Mouse (Mus musculus) heart, postnatal 14 days (tissue): ENCODE data around the gene Fbxo21. TPM values are rescaled to one million over a fixed set of nuclear protein-coding genes. Genes with fewer than 3 reads are reported as not detected.

Experiments
- DNase-seq, 2 experiments: peaks; one replicate each; pipeline ENCODE4 v3.0.0; 2021 to 2022
- intact Hi-C: fragments of 180-260 bp; cut with DNase I; formaldehyde crosslinking; loops from one replicate; pipeline ENCODE4 v1.15.1; 2025
- long read RNA-seq, 2 experiments: library from polyadenylated mRNA; stranded (forward); transcript quantifications; one replicate each; pipeline ENCODE4 v2.0.0; 2021
- total RNA-seq, 2 experiments: library from RNA; stranded (reverse); gene quantifications; 2 replicates each; pipeline ENCODE4 v1.2.3; 2021

The Fbxo21 gene
- total RNA-seq = 10 to 100 TPM; 40.4 to 41.3 TPM
- long read RNA-seq, experiment 1, transcript Fbxo21-201 (12 exons, 3,883 nt) = major isoform, 60 of 101 reads
- long read RNA-seq, experiment 1, transcript Fbxo21-206 (12 exons, 3,959 nt) = minor isoform, 19 of 101 reads
- long read RNA-seq, experiment 1, partial matches to known transcripts = 13 of 101 reads
- long read RNA-seq, experiment 1, other reads (novel, unspliced or antisense) = 9 of 101 reads
- long read RNA-seq, experiment 2, transcript Fbxo21-206 (12 exons, 3,959 nt) = minor isoform, 14 of 102 reads
- long read RNA-seq, experiment 2, transcript Fbxo21-201 (12 exons, 3,883 nt) = major isoform, 72 of 102 reads
- long read RNA-seq, experiment 2, partial matches to known transcripts = 10 of 102 reads
- long read RNA-seq, experiment 2, other reads (novel, unspliced or antisense) = 6 of 102 reads

DNA sequence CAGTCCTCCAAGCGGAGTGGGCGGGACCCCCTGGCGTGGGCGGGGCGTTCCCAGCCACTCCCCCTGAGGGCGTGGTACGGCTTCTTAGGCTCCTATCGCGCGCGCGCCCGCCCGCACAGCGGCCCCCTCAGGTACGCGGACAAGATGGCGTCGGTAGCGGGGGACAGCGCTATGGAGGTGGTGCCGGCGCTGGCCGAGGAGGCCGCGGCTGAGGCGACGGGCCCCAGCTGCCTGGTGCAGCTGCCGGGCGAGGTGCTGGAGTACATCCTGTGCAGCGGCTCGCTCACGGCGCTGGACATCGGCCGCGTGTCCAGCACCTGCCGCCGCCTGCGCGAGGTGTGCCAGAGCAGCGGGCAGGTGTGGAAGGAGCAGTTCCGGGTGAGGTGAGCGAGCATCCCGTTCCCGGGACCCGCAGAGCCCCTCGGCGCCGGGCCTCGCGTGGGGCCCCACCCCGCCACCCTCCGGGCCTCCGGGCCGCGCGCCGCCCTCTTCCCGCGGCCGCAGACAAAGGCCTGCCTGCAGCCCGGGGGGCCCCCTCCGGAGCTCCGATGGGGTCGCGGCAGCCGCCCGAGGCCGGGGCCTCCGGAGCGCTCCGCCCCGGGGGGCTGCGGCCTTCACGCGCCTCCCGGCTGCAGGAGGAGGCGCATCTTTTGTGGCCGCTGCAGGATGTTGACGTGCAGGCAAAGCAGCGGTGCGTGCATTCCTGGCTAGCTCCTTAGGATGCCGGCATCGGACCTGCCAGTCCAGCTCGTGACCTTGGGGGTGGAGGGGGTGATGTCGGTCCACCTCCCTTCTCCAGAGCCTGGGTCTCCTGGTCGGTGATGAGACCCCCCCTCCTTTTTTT is at the start of gene Fbxo21:
Gene Fbxo21, plus strand, starts transcription at position 74 of the 844 bp plus-strand sequence.
- intact Hi-C loops = no loop called here
- DNase-seq = peak; percentile 97 to 99

DNA sequence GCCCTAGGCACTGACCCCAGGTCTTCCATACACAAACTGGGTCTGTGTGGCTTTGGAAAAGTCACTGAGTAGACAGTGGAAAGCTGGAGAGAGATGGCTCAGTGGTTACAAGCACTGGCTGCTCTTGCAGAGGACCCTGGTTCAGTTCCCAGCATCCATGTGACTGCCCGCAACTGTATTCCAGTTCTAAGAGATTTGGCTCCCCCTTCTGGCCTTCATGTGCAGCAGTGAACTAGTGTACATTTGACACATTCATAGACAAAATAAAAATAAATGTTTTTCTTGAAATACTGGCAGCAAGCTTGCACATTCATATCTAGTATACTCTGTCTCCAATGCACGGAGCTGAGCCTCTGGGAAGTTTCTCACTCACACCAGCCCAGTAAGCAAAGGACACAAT is 48.0 kb upstream of the Fbxo21 start:
- no peak for DNase-seq
- intact Hi-C loops = no loop called here

DNA sequence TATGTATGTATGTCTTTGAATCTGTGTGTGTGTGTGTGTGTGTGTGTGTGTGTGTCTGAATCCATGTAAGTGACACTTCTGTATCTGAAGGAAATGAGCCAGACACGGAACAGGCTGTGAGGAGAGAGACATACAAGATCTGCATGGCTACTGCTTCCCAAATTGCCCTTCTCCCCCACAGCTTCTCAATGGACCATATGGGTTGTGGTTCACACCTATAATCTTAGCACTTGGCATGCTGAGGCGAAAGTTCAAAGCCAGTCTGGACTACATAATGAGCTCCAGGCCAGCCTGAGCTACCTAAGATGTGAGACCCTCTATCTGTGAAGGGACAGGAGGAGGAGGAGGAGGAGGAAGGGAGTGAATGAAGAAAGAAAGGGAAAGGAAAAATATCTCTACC is 44.3 kb upstream of the Fbxo21 start:
- DNase-seq = no peak
- intact Hi-C loops = loop anchor here (2.0 kb wide), 2 partner anchors 317 to 415 kb away; no protein-coding TSS in a partner anchor

DNA sequence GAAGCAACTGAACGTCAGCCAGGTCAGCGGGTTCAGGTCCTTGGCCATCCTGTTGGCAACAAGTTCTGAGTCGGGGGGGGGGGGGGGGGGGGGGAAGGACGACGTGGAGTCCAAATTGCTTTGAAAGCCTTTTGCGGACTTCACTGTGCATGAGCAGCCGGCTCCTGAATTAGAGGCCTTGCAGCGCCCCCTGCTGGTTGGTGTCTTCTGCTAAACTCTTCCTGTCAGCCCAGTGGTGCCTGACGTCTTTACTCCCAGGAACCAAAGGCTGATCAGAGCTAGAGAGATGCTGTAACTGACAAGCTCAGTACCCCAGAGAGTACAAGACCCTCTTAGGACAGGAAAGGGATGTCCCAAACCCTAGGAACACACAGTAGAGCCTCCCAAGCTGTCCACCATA is 43.7 kb upstream of the Fbxo21 start:
- intact Hi-C loops = loop anchor here (2.0 kb wide), 2 partner anchors 318 to 416 kb away; no protein-coding TSS in a partner anchor
- peak; percentile 82 to 91 for DNase-seq

DNA sequence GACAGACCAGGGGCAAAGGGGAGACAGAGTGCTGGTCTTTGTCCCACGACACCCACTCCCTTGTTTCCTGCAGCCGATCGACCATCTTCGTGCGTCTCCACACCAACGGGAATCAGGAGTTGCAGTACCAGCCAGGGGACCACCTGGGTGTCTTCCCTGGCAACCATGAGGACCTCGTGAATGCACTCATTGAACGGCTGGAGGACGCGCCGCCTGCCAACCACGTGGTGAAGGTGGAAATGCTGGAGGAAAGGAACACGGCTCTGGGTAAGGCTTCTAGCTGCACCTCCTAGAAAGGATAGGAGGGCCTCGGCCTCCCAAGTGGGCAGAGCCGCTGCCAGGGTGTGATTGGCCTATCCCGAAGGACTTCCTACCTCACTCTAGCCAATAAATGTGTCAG is 40.2 kb upstream of the Fbxo21 start:
- DNase-seq = no peak
- intact Hi-C loops = loop anchor here (5.0 kb wide), 2 partner anchors 66 to 79 kb away; no protein-coding TSS in a partner anchor

DNA sequence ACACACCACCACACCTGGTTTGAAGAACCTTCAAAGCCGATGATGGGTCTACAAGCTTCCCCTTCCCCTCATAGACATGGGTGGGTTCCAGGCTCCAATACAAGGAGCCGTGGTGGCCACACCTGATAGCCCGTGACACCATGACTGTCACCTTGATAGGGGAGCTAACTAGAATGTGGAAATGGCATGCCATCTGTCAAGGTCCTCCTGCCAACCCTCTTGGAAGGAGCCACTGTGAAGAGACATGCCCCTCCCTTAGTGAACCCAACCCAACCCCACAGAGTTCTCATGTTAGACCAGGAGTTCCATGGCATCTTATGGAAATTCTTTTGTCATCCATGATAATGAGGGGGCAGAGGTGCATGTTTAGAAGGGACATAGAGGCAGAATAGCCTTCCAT is 39.3 kb upstream of the Fbxo21 start:
- no peak for DNase-seq
- intact Hi-C loops = loop anchor here (5.0 kb wide), 2 partner anchors 65 to 80 kb away; no protein-coding TSS in a partner anchor

DNA sequence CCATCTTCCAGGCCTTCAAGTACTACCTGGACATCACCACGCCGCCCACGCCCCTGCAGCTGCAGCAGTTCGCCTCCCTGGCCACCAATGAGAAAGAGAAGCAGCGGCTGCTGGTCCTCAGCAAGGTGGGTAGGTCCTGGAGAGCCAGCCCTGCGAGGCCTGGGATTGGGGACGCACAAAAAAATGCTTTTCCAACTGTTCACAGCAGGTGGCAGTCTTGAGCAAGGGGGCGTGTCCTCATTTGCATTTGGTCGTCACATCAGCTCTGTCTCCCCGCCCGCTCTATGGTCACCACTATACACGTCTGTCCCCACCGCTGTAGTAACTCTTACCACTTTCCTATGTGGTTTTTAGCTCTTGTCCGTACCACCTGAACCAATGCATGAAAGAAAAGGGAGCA is 38.3 kb upstream of the Fbxo21 start:
- DNase-seq = peak; percentile 61 to 73
- intact Hi-C loops = loop anchor here (5.0 kb wide), 2 partner anchors 64 to 81 kb away; no protein-coding TSS in a partner anchor

DNA sequence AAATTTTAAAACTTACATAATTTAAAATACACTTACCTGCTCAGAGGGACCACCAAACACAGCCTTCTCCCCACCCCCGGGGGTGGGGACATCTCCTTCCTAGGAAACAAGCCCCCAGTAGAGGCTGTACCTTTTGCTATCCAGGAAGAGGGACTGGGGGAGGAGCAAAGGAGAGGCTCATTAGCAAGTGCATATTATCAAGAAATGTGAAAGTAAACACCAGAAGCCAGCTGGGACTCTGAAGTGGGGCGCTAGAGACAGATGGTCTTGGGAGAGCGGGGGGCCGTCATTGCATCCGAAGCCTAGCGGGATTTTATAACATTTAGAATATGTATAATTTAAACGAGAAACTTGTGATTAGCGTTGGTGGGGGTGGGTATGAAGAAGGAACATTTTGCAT is 37.1 kb upstream of the Fbxo21 start:
- intact Hi-C loops = loop anchor here (5.0 kb wide), 2 partner anchors 63 to 82 kb away; no protein-coding TSS in a partner anchor
- DNase-seq = no peak

DNA sequence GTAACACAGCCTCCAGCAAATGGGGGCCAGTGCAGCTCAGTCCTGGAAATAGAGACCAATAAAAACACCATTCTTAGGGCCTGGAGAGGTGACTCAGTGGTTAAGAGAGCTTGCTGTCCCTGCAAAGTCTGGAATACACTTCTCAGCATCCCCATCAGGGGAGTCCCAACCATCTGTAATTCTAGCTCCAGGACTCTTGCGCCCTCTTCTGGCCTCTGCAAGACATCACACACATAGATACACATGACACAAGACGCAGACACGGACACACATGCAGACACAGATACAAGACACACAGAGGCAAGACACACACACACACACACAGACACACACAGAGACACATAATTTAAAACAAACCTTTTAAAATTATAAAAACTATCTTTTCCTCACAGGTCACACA is 35.0 kb upstream of the Fbxo21 start:
- no peak for DNase-seq
- intact Hi-C loops = no loop called here

DNA sequence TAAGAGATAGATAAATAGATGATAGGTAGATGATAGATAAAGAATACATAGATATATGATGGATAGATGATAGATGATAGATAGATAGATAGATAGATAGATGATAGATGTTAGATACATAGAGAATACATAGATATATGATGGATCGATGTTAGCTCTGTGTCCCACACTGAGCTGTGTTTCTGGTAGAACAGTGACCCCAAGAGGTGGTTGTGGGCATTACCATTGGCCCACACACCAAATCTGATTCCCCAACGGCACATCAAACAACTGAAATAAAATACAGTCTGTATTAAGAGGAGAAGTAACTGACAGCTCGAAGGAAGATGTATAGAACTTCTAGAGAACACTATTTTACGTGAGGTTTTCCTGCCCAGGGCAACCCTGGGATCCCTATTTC is 29.9 kb upstream of the Fbxo21 start:
- DNase-seq = peak; percentile 19 to 51
- intact Hi-C loops = no loop called here

DNA sequence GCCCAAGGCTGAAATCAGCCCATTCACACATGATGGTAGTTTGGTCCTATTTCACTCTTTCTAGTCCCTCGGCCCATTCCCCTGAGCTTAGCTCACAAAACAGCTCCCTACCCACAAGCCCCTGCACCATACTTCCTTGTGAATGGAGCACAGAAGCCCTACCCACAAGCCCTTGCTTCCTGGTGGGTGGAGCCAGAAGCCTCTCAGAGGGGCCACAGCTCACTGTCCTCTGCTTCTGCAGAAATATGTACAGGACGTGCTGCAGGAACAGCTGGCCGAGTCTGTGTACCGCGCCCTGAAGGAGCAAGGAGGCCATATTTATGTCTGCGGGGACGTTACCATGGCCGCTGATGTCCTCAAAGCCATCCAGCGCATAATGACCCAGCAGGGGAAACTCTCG is 27.1 kb upstream of the Fbxo21 start:
- no peak for DNase-seq
- intact Hi-C loops = no loop called here

DNA sequence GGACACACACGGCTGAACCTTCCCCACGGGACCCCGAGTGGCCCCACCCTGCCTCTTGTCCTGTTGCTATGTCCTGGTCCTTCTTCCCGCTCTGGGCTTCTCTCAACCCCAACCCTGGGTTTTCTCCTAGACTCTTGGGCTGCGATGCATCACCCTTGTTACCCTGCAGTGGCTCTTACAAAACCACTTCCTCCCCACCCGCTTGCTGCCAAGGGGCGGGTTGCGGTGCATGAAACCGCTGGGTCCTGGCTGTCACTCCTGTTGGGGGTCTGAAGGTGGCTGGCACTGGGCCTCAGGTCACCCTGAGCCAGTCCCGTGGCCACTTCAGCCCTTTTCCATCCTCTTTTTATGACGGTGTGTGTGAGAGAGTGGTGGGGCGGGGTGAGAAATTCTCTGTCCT is 22.6 kb upstream of the Fbxo21 start:
- no peak for DNase-seq
- intact Hi-C loops = no loop called here

DNA sequence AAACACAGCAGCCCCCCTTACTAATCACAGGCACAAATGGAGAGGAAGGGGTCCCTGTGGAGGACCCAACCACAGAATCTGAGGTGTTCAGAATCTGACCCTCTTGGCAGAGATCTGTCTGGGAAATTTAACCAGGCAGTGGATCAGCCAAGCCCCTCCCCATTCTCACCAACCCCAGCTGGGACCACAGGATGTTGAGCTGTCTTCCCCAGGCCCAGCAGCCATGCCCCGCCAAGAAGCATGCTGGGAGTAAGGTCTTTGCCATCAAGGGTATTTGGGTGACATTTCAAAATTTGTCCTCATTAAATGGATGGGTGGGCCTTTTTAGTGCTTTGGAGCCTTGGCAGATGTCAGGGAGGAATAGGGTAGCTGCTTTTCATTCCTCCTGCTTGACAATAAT is 22.1 kb upstream of the Fbxo21 start:
- intact Hi-C loops = no loop called here

DNA sequence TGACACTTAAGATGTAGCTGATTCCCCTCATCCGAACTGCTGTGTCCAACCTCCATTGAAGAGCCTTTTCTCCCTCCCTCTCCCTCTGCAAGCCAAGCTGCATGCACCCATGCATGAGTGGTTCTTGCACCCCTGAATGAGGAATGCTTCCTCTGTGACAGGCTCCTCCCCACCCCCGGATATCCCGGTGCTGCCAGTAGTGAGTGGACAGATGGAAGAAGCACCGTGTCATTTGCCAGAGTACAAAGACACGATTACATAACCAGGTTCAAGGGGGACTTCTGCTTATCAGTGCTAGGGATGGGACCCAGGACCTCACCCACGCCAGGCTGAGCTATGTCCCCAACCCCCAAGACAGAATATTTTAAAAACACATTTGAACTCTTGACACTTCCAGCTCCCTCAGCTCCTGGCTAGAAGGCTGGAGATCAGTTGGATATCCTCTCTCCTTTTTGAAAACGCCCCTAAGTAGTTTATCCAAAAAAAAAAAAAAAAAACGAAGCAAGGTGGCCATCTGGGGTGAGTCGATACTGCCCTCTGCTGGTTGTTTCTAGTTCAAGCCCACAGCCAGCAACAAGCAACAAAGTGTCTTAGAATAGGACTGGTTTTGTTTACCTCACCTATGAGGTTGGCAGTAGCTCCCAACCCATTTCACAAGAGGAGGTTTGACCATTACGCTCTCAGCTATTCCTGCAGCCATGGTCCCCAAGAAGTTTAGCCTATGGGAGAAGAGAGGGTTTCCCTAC is 20.7 kb upstream of the Fbxo21 start:
- peak; percentile 12 to 46 for DNase-seq

More for the DNA sequence above, 22.1 kb upstream of the Fbxo21 start:
- no peak for DNase-seq

DNA sequence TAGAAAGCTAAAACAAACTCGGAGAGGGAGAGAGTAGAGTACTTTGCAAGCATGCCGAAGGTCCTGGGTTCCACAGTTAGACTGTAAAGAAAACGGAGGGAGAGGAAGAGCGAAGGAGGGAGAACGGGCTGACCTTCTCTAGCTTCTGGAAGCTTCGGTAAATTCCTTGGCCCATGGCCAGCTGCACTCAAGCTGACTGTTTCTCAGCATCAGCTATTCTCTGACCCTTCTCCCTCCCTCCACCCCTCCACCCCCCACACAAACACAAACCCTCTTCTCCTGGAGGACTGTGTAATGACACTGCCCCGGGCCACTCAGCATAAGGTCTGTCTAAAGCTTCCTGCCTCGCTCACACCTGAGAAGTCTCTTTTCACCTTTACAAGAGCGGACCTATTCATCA is 11.8 kb upstream of the Fbxo21 start:
- intact Hi-C loops = no loop called here
- DNase-seq = peak in 1 of 2 experiments; percentile 17

More for the DNA sequence above, 20.7 kb upstream of the Fbxo21 start:
- intact Hi-C loops = no loop called here

DNA sequence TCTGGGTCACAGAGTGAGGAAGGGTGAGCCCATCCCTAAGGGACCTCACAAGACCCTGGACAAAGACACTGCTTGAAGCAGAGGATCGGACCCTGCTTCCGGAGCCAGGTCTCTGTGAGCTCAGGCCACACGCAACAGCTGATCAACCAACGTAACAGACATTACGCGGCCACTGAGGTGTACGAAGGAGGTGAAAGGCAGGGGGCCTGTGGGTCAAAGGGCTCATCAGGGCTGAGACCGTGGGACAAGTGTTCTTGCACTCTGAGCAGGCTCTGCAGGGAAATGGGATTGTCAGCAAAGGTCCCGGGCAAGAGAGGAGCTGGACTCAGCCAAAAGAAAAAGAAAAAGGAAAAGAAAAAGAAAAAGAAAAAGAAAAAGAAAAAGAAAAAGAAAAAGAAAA is 9.6 kb upstream of the Fbxo21 start:
- intact Hi-C loops = no loop called here
- no peak for DNase-seq

DNA sequence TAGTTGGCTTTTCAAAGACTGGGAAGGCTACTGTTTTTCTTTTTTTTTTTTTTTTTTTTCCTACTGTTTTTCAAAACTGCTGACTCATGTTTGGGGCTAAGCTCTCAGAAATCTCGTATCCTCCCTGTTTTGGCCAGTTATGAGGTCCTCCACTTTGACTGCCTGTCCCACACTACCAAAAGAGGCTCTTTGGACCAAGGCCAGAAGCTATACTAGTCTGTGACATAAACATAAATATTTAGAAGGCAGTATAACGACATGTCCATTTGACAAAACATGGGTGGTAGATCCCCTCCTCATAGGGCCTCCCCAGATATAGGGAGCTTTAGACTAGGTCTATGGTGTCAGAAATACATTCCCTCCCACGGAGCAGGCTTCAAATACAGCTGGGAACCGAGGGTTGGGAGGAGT is 8.9 kb upstream of the Fbxo21 start:
- no peak for DNase-seq
- intact Hi-C loops = no loop called here

DNA sequence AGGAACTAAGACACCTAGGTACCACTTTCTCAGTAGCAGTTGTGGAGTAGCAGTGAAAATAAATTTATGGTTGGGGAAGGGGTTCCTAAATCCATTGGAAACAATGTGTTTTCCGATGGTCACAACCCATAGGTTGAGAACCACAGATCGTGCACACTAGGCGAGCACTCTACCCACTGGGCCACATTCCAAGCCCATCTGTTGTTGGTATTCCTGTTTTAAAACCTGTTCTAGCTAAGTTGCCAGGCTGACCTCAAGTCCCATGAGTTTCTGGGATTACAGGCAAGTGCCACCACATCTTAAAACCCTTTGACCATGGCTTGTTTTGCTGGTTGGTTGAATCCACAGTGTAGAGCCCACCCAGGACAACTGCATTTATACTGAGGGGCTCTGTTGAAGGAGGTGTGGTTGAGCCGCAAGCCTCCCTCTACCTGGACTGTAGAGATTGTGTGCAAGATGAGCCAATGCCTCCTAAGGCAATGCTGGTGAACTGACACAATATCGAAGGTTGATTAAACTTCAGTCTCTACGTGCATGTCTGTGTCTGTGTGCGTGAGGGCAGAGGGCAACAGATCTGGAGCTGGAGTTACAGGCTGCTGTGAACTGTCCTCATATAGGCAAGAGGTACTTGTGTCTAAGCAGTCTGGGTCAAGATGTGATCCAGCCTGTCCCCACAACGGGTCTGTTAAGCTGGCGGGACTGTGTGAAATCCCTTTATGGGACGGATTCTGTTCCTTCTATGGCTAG is 6.7 kb upstream of the Fbxo21 start:
- no peak for DNase-seq
- intact Hi-C loops = no loop called here

DNA sequence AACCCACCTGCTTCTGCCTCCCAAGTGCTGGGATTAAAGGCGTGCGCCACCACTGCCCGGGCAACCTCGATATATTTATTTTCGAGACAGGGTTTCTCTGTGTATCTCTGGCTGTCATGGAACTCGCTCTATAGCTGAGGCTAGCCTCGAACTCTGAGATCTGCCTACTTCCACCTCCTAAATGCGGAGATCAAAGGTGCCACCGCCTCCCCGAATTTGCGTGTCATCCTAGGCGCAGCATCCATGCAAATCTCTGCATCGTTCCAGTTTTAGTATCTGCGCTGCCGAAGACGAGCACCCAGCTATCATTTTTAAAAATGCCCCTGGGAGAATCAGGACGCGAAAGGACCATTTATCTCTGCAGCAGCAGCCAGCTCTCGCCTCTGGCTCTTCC is 270 bp upstream of the Fbxo21 start:
- intact Hi-C loops = no loop called here
- DNase-seq = no peak
